Mouse (Mus musculus) heart, postnatal 0 days (tissue): ENCODE results near the gene Vtcn1.

Experiments
- CTCF ChIP-seq: IDR thresholded peaks from 2 replicates; pipeline ENCODE4 v1.5.1; 2016; ENCODE audit warnings: antibody characterized with exemption, control low read depth, low read depth
- EP300 ChIP-seq: IDR thresholded peaks from 2 replicates; pipeline ENCODE4 v1.6.1; 2016; ENCODE audit warnings: antibody characterized with exemption, low read depth

DNA sequence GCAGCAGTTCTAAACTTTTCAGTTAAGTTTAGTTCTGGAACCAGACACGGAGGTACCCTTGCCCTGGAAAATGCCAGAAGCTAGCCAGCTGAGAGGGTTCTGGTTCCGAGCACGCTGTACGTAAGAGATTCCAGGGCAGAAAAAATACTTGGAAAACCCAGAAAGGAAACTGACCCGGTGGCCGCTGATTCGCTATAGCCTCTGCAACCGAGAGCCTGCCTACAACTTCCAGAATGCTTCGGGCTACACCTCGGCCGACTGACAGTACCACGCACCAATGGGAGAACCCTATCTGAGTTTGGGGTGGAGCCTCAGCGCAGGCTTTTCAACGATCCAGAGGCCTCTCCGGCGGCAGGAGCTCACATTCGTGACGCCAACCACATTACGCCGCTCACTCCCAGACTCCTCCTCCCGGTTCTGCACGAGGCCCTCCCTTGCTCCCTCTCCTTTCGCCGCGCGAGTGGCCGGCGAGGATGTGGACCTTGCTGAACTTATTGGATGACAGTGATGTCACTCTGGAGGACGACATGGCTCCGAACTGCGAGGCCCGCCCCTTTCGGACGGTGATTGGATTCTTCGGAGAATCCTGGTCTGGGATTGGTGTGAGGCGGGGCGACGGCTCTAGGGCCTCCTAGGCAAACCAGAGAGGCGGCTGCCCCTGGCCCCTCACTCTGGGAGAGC lies 96.7 kb downstream of the Vtcn1 start, which contains the start of gene Trim45:
- TF ChIP-seq CTCF (no peak), EP300 (no peak)
